Mouse (Mus musculus) spleen, postnatal 4 days (tissue): ENCODE results near the gene Gpcpd1.
"Not testable (repeated sequence)": the region's sequence is repeated elsewhere in the genome, so short reads cannot be mapped to it uniquely, and the experiment has no call there.

Experiments used
- DNase-seq, 2 experiments: peaks; one replicate each; pipeline ENCODE4 v3.0.0; 2022; ENCODE audit warnings: low spot score in 2 of 2

The Gpcpd1 gene

GRCm38 (mm10) chr2:132587240-132587779 lies at the start of gene Gpcpd1:
Gene Gpcpd1, minus strand, starts transcription at chr2:132587729.
- no peak for DNase-seq

GRCm38 (mm10) chr2:132636534-132636933 lies 49.0 kb upstream of the Gpcpd1 start:
- no peak for DNase-seq

- DNase-seq, result no peak
Observed at GRCm38 (mm10) chr2:132628626-132629025, 41.1 kb upstream of the Gpcpd1 start.

- DNase-seq, result no peak
Observed at GRCm38 (mm10) chr2:132623092-132623491, 35.6 kb upstream of the Gpcpd1 start.

GRCm38 (mm10) chr2:132617693-132618092 lies 30.2 kb upstream of the Gpcpd1 start:
- no peak for DNase-seq

- DNase-seq, result no peak
Observed at GRCm38 (mm10) chr2:132613581-132614188, 26.2 kb upstream of the Gpcpd1 start.

- no peak for DNase-seq
Observed at GRCm38 (mm10) chr2:132611551-132612233, 24.2 kb upstream of the Gpcpd1 start.

GRCm38 (mm10) chr2:132607141-132608093 lies 19.9 kb upstream of the Gpcpd1 start:
- peak; percentile 23 to 66 for DNase-seq

- DNase-seq, result no peak
Observed at GRCm38 (mm10) chr2:132605795-132606563, 18.4 kb upstream of the Gpcpd1 start.

GRCm38 (mm10) chr2:132604922-132605321 lies 17.4 kb upstream of the Gpcpd1 start:
- no peak for DNase-seq

- no peak for DNase-seq
Observed at GRCm38 (mm10) chr2:132603706-132604105, 16.2 kb upstream of the Gpcpd1 start.

- no peak for DNase-seq
Observed at GRCm38 (mm10) chr2:132601777-132602176, 14.2 kb upstream of the Gpcpd1 start.

- DNase-seq, result no peak
Observed at GRCm38 (mm10) chr2:132600081-132600480, 12.6 kb upstream of the Gpcpd1 start.

- DNase-seq, result peak; percentile 36 to 67
Observed at GRCm38 (mm10) chr2:132599127-132599526, 11.6 kb upstream of the Gpcpd1 start.

- DNase-seq, result peak in 1 of 2 experiments; percentile 17
Observed at GRCm38 (mm10) chr2:132597866-132598480, 10.4 kb upstream of the Gpcpd1 start.

- DNase-seq, result peak; percentile 29 to 66
Observed at GRCm38 (mm10) chr2:132597226-132597625, 9.7 kb upstream of the Gpcpd1 start.

GRCm38 (mm10) chr2:132595601-132596235 lies 8.2 kb upstream of the Gpcpd1 start:
- no peak for DNase-seq

- DNase-seq, result no peak
Observed at GRCm38 (mm10) chr2:132592126-132592525, 4.6 kb upstream of the Gpcpd1 start.

GRCm38 (mm10) chr2:132591579-132591978 lies 4.0 kb upstream of the Gpcpd1 start:
- DNase-seq, result not testable (repeated sequence)

GRCm38 (mm10) chr2:132589906-132590538 lies 2.5 kb upstream of the Gpcpd1 start:
- DNase-seq, result no peak
